Mouse (Mus musculus) CH12.LX (cell line): ENCODE results near the gene Ly6f. TPM values are rescaled to one million over a fixed set of nuclear protein-coding genes. Genes with fewer than 3 reads are reported as not detected.

Experiments
- DNase-seq: peaks from one replicate; pipeline ENCODE4 v3.0.0-alpha.2; 2013; ENCODE audit errors: extremely low read depth
- H3K27ac ChIP-seq: 2 replicates; pipeline ENCODE4 v1.5.1; 2012; ENCODE audit warnings: low read depth, mild to moderate bottlenecking, control low read depth, moderate library complexity; ENCODE audit not compliant: insufficient read depth
- H3K27me3 ChIP-seq: replicated peaks from 2 replicates; pipeline ENCODE3; 2012; ENCODE audit warnings: inconsistent platforms
- H3K36me3 ChIP-seq, 2 experiments: replicated peaks in 1 of 2; 2 replicates each; pipeline versions ENCODE3 to v1.6.1; 2012; ENCODE audit warnings: inconsistent platforms in 1 of 2, low read length in 1 of 2, mild to moderate bottlenecking in 1 of 2, mixed read lengths in 1 of 2, moderate library complexity in 1 of 2; ENCODE audit not compliant: control insufficient read depth in 1 of 2, insufficient read depth in 1 of 2
- H3K4me1 ChIP-seq, 2 experiments: 2 replicates each; pipeline ENCODE4 v1.6.1; 2012; ENCODE audit warnings: inconsistent platforms in 1 of 2, moderate library complexity in 1 of 2; ENCODE audit not compliant: insufficient read depth in 2 of 2, control insufficient read depth in 1 of 2
- H3K4me2 ChIP-seq: 2 replicates; pipeline ENCODE4 v1.6.1; 2012; ENCODE audit warnings: low read depth, mild to moderate bottlenecking, control low read depth; ENCODE audit not compliant: poor library complexity, insufficient read depth, severe bottlenecking
- H3K4me3 ChIP-seq, 3 experiments: fragments of 150-350 bp in 1 of 3; sonication (generic) in 1 of 3; replicated peaks in 1 of 3; 2 replicates each; pipeline versions ENCODE3 to v1.5.1; 2011 to 2012; ENCODE audit warnings: low read depth in 2 of 3, low read length in 2 of 3, mild to moderate bottlenecking in 2 of 3, moderate library complexity in 2 of 3, control low read depth in 1 of 3, improper control_type of control experiment in 1 of 3, inconsistent platforms in 1 of 3, mixed read lengths in 1 of 3; ENCODE audit not compliant: poor library complexity in 1 of 3
- H3K79me2 ChIP-seq: replicated peaks from 2 replicates; pipeline ENCODE4 v1.6.1; 2012; ENCODE audit warnings: mild to moderate bottlenecking, moderate library complexity; ENCODE audit not compliant: control insufficient read depth, poor library complexity, insufficient read depth, severe bottlenecking; ENCODE audit errors: extremely low read depth
- H3K9ac ChIP-seq: 2 replicates; pipeline ENCODE4 v1.6.1; 2012; ENCODE audit warnings: low read depth, mild to moderate bottlenecking, control low read depth, moderate library complexity; ENCODE audit not compliant: insufficient read depth
- H3K9me3 ChIP-seq: replicated peaks from 2 replicates; pipeline ENCODE3; 2012; ENCODE audit warnings: low read length, inconsistent platforms, mixed read lengths
- CHD1 ChIP-seq: IDR thresholded peaks from 2 replicates; pipeline ENCODE4 v1.6.1; 2012; ENCODE audit warnings: low read depth, low read length, improper control_type of control experiment, inconsistent platforms
- CHD2 ChIP-seq: IDR thresholded peaks from 2 replicates; pipeline ENCODE4 v1.6.1; 2011; ENCODE audit warnings: low read length, improper control_type of control experiment
- E2F4 ChIP-seq: IDR thresholded peaks from 2 replicates; pipeline ENCODE4 v1.6.1; 2011; ENCODE audit warnings: low read depth, low read length, improper control_type of control experiment; ENCODE audit not compliant: insufficient replicate concordance
- EP300 ChIP-seq: IDR thresholded peaks from 2 replicates; pipeline ENCODE4 v1.6.1; 2011; ENCODE audit warnings: low read length, improper control_type of control experiment
- ETS1 ChIP-seq: conservative IDR thresholded peaks from 2 replicates; pipeline ENCODE4 v1.6.1; 2012; ENCODE audit warnings: low read depth, mild to moderate bottlenecking, inconsistent platforms, low read length, improper control_type of control experiment, moderate library complexity
- JUN ChIP-seq: IDR thresholded peaks from 2 replicates; pipeline ENCODE4 v1.6.1; 2011; ENCODE audit warnings: low read depth, mild to moderate bottlenecking, low read length, improper control_type of control experiment, moderate library complexity; ENCODE audit not compliant: insufficient read depth
- KAT2A ChIP-seq: IDR thresholded peaks from 2 replicates; pipeline ENCODE4 v1.6.1; 2012; ENCODE audit warnings: low read length, improper control_type of control experiment, inconsistent platforms; ENCODE audit not compliant: insufficient replicate concordance
- MAX ChIP-seq: IDR thresholded peaks from 2 replicates; pipeline ENCODE4 v1.6.1; 2011; ENCODE audit warnings: low read length, improper control_type of control experiment
- MEF2A ChIP-seq: IDR thresholded peaks from 2 replicates; pipeline ENCODE4 v1.6.1; 2014; ENCODE audit warnings: low read depth, mild to moderate bottlenecking, inconsistent platforms, low read length, improper control_type of control experiment, borderline replicate concordance
- MXI1 ChIP-seq: IDR thresholded peaks from 2 replicates; pipeline ENCODE4 v1.6.1; 2011; ENCODE audit warnings: mild to moderate bottlenecking, low read depth, low read length, improper control_type of control experiment
- PAX5 ChIP-seq: IDR thresholded peaks from 2 replicates; pipeline ENCODE4 v1.6.1; 2012; ENCODE audit warnings: low read length, inconsistent platforms, mixed read lengths
- POLR2A ChIP-seq: IDR thresholded peaks from 2 replicates; pipeline ENCODE4 v1.6.1; 2011; ENCODE audit warnings: low read depth, mild to moderate bottlenecking, improper control_type of control experiment, low read length
- POLR2AphosphoS2 ChIP-seq: IDR thresholded peaks from 2 replicates; pipeline ENCODE4 v1.6.1; 2011; ENCODE audit warnings: low read depth, low read length, improper control_type of control experiment
- RAD21 ChIP-seq: IDR thresholded peaks from 2 replicates; pipeline ENCODE4 v1.6.1; 2011; ENCODE audit warnings: low read depth, mild to moderate bottlenecking, low read length, improper control_type of control experiment, moderate library complexity
- UBTF ChIP-seq: IDR thresholded peaks from 2 replicates; pipeline ENCODE4 v1.6.1; 2012; ENCODE audit warnings: low read depth, mild to moderate bottlenecking, inconsistent platforms, low read length, improper control_type of control experiment, moderate library complexity
- USF1 ChIP-seq: IDR thresholded peaks from 2 replicates; pipeline ENCODE4 v1.6.1; 2014; ENCODE audit warnings: low read depth, mild to moderate bottlenecking, inconsistent platforms, low read length, improper control_type of control experiment
- dilution Hi-C: fragments of 300-500 bp; cut with MboI; formaldehyde crosslinking; loops from 2 replicates; pipeline ENCODE4 v1.14.3; 2020; ENCODE audit warnings: low sequenced_read_pairs; ENCODE audit not compliant: extremely low pct_unique_long_range_greater_than_20kb, extremely low pct_ligation_motif_present
- in situ Hi-C: fragments of 300-500 bp; cut with MboI; formaldehyde crosslinking; loops from 3 replicates; pipeline ENCODE4 v1.14.3; 2019; ENCODE audit warnings: low sequenced_read_pairs, low pct_ligation_motif_present, low pct_unique_long_range_greater_than_20kb, mixed read lengths
- polyA plus RNA-seq: library from polyadenylated mRNA; unstranded; fragments of >175 nt; gene quantifications from 2 replicates; pipeline ENCODE4 v1.2.1, GENCODE M21; 2012; ENCODE audit warnings: low read depth; ENCODE audit not compliant: insufficient read length
- total RNA-seq, 2 experiments: library from RNA; depleted of rRNA; stranded (reverse); fragments of 300-350 nt in 1 of 2; fragments of >200 nt in 1 of 2; gene quantifications; 2 replicates each; pipeline ENCODE4 v1.2.3; 2012 to 2014

Gene Ly6f
- total and polyA plus RNA-seq, 3 experiments: not detected

DNA sequence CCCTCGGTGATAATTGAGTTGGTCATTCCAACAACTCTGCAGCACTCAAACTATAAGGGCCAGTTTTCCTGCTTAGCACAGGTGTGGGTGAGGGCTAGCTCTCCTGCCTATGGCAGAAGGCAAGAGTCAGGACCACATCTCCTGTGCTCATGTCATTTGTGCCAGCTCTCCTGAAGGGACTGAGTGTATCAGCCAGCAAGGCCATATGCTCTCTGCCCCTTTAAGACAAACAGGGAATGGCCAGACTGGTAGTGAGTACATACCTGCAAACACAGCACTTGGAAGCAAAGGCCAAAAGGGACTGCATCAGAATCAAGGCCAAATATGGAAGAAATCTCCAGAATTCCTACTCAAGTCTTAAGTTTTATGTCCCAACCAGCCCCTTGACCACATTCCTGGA lies 41.7 kb downstream of the Ly6f start:
- H3K9me3 ChIP-seq: peaks cover 8% of the 10 kb centered on the region
- TF ChIP-seq CHD2: no peak
- TF ChIP-seq MXI1: no peak
- no peak for TF ChIP-seq UBTF
- TF ChIP-seq ETS1: no peak
- no peak for TF ChIP-seq KAT2A
- TF ChIP-seq PAX5: no peak
- TF ChIP-seq MEF2A: no peak
- no peak for TF ChIP-seq MAX
- no peak for TF ChIP-seq POLR2AphosphoS2
- no peak for TF ChIP-seq USF1
- no peak for TF ChIP-seq POLR2A
- TF ChIP-seq CHD1: no peak
- no peak for TF ChIP-seq JUN
- no peak for TF ChIP-seq RAD21
- no peak for TF ChIP-seq E2F4
- no peak overlapping the region for H3K27ac ChIP-seq
- H3K27me3 ChIP-seq: peaks cover 70% of the 10 kb centered on the region
- no peak for DNase-seq
- dilution Hi-C loops: no loop called here
- H3K9ac ChIP-seq: no peak overlapping the region
- no peak overlapping the region for H3K4me2 ChIP-seq
- H3K79me2 ChIP-seq: no peaks in the 10 kb centered on the region
- H3K4me1 ChIP-seq: no peaks in the 10 kb centered on the region
- in situ Hi-C loops: loop anchor here (5.0 kb wide), 1 partner anchor 38 kb away; no protein-coding TSS in a partner anchor
- no peak overlapping the region for H3K4me3 ChIP-seq
- no peaks in the 10 kb centered on the region for H3K36me3 ChIP-seq

DNA sequence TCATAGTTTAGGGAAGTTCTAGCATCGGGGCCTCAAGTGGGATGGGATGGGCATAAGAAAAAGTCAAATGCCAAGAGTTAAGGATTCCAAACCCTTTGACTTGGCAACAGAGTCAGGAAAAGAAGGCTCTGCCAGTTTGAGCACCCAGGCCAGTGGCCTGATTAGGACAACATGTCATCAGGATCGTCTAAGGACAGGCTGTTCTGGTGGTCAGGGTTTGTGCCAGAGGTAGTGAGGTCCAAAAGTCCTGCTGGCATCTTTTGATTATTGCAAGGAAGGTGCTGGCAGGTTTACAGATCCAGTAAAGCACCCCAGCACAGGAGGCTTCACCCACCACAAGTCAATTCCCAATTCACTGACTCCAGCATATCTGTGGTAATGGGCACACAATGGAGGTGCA lies 46.2 kb downstream of the Ly6f start:
- H3K36me3 ChIP-seq: no peaks in the 10 kb centered on the region
- dilution Hi-C loops: no loop called here

More for the DNA sequence above, 46.2 kb downstream of the Ly6f start:
- DNase-seq: no peak
- H3K9me3 ChIP-seq: peaks cover 3% of the 10 kb centered on the region
- TF ChIP-seq EP300: no peak
- no peak for TF ChIP-seq USF1
- peaks cover 0 to 2% of the 10 kb centered on the region in 2 experiments; a peak in 1 of 4 replicates for H3K4me1 ChIP-seq
- H3K9ac ChIP-seq: no peak overlapping the region
- peaks cover 79% of the 10 kb centered on the region for H3K27me3 ChIP-seq
- H3K4me3 ChIP-seq: no peak overlapping the region
- no peak overlapping the region for H3K4me2 ChIP-seq
- in situ Hi-C loops: loop anchor here (5.0 kb wide), 1 partner anchor 42 kb away; no protein-coding TSS in a partner anchor
- no peak overlapping the region for H3K27ac ChIP-seq
- no peaks in the 10 kb centered on the region for H3K79me2 ChIP-seq
